Mouse (Mus musculus) testis, adult 2 months (tissue): ENCODE data around the gene Sumf1.

Source experiments
- CTCF ChIP-seq: fragments of 200-500 bp; IDR thresholded peaks from 2 replicates; pipeline ENCODE4 v1.5.1; 2012; ENCODE audit warnings: low read depth, mild to moderate bottlenecking, inconsistent platforms, low read length, moderate library complexity; ENCODE audit not compliant: control insufficient read depth, insufficient read depth, insufficient replicate concordance
- POLR2A ChIP-seq: fragments of 200-500 bp; IDR thresholded peaks from 2 replicates; pipeline ENCODE4 v1.6.1; 2012; ENCODE audit warnings: low read depth, mild to moderate bottlenecking, inconsistent platforms, low read length, moderate library complexity; ENCODE audit not compliant: control insufficient read depth

GRCm38 (mm10) chr6:108174181-108174580 lies 11.2 kb downstream of the Sumf1 start:
- no peak for TF ChIP-seq POLR2A
- TF ChIP-seq CTCF, result no peak
